Mouse (Mus musculus): ENCODE data around the gene Iffo1. TPM values are rescaled to one million over a fixed set of nuclear protein-coding genes. Genes with fewer than 3 reads are reported as not detected.

The Iffo1 gene
- polyA plus RNA-seq, 1 experiment, result 97.6 TPM

DNA sequence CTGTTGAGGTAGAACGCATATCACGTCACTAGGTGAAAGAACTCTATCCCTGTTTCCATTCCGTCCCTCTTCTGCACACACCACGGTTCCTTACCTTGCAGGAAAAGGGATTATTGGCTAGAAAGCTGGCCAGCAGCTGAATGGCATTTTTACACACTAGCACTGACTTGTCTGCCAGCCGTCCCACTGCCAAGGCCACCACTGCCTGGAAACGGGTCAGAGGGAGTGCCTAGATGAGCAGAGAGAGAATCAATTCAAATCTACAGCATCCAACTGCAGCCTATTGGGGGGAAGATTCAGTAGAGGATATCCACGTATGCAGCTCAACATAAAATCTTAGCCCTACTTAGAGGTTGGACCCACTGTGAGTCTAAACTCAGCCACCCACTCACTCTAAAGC is 34.6 kb downstream of the Iffo1 start:
- H3K4me3 ChIP-seq (ENCODE audit: insufficient read depth, low read length), result no peak overlapping the region
- H3K4me1 ChIP-seq (ENCODE audit: control insufficient read depth, insufficient read depth, low read length), result peaks cover 2% of the 10 kb centered on the region; the same call in 1 of the 2 replicates
- no peak for TF ChIP-seq CTCF (IDR thresholded peaks at IDR 0.05; ENCODE audit: extremely low read depth, insufficient read depth, low read length)
- no peak overlapping the region for H3K27ac ChIP-seq (ENCODE audit: insufficient read depth, low read length)

GRCm38 (mm10) chr6:125182133-125182532 is 37.1 kb downstream of the Iffo1 start:
- TF ChIP-seq POLR2A (IDR thresholded peaks at IDR 0.05; ENCODE audit: extremely low read depth, insufficient read depth, low read length) (no peak), CTCF (IDR thresholded peaks at IDR 0.05; ENCODE audit: extremely low read depth, insufficient read depth, low read length) (no peak)
- H3K27ac ChIP-seq (ENCODE audit: insufficient read depth, low read length), result 0 out of 2 replicates have a peak overlapping the region, but pooled peaks have one; percentile 65
- H3K4me3 ChIP-seq (ENCODE audit: insufficient read depth, low read length), result no peak overlapping the region
- H3K4me1 ChIP-seq (ENCODE audit: control insufficient read depth, insufficient read depth, low read length), result peaks cover 2% of the 10 kb centered on the region; the same call in 1 of the 2 replicates

DNA sequence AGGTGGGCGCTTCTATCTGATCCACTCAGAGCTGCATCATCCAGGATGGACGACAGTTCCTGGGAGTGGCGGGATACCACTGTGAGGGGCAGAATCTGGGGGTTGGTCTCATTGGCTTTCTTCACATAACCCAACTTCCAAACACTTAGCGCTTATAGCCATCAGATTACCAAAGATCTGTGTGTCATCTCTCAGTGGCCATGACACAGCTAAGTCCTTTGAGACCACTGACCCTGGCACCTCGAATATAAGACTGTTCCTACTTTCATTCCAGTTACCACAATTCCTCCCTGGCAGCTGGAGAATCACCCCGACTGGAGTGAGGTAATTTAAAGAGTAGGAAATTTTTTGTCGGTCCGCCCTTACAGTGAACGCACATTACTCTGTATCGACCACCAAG is 41.2 kb downstream of the Iffo1 start:
- no peak overlapping the region for H3K4me3 ChIP-seq (ENCODE audit: insufficient read depth, low read length)
- H3K4me1 ChIP-seq (ENCODE audit: control insufficient read depth, insufficient read depth, low read length), result peaks cover 4% of the 10 kb centered on the region
- TF ChIP-seq CTCF (IDR thresholded peaks at IDR 0.05; ENCODE audit: extremely low read depth, insufficient read depth, low read length), result no peak
- TF ChIP-seq POLR2A (IDR thresholded peaks at IDR 0.05; ENCODE audit: extremely low read depth, insufficient read depth, low read length), result no peak
- H3K27ac ChIP-seq (ENCODE audit: insufficient read depth, low read length), result no peak overlapping the region

GRCm38 (mm10) chr6:125190816-125191215 is 45.8 kb downstream of the Iffo1 start:
- no peak overlapping the region for H3K27ac ChIP-seq (ENCODE audit: insufficient read depth, low read length)
- peak overlapping the region; percentile 91 for H3K4me3 ChIP-seq (ENCODE audit: insufficient read depth, low read length)
- H3K4me1 ChIP-seq (ENCODE audit: control insufficient read depth, insufficient read depth, low read length), result peaks cover 4% of the 10 kb centered on the region
- TF ChIP-seq CTCF (IDR thresholded peaks at IDR 0.05; ENCODE audit: extremely low read depth, insufficient read depth, low read length) (no peak), POLR2A (IDR thresholded peaks at IDR 0.05; ENCODE audit: extremely low read depth, insufficient read depth, low read length) (no peak)

DNA sequence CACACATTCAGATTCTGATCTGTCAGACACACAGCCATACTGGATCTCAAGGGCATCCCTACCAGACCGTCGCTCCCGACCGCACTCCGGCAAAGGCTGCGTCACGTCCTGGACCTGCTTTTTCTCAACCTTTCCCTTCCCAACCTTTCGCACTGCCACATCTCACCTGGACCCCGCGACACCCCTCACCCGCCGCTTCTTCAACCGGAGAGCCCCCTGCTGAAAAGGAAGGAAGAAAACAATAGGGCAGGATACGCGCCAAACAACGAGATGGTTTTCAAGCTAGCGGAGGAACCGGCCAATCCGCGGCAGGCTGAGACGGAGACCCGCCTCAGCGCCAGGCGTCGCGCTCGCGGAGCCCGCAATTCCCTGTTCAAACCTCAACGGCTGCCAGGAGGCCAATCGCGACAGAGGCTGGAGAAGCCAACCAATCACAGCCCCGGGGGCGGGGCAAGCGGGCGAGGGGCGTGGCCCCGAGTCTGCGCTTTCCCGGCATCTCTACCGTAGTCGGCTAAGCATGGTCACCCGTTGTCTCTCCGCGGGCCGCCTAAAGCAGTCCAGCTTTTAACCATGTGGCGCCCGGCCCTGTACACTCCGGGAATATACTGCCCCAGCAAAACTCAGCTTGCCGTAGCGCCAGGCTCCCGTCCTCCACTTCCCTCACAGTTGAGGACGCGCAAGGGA is 46.4 kb downstream of the Iffo1 start, which contains the start of the genes Ncapd2 and Mrpl51:
Gene Ncapd2 (minus strand): TSS at position 370 of the 684 bp plus-strand sequence.
Gene Mrpl51 (plus strand): TSS at position 470 of the 684 bp plus-strand sequence.
- TF ChIP-seq POLR2A (IDR thresholded peaks at IDR 0.05; ENCODE audit: extremely low read depth, insufficient read depth, low read length) (peak; percentile 44; the same call in 1 of the 2 replicates), CTCF (IDR thresholded peaks at IDR 0.05; ENCODE audit: extremely low read depth, insufficient read depth, low read length) (no peak)
- Histone ChIP-seq H3K4me3 (ENCODE audit: insufficient read depth, low read length) (peak within 1 kb of the TSS; percentile 91), H3K27ac (ENCODE audit: insufficient read depth, low read length) (peak within 1 kb of the TSS; percentile 96), H3K4me1 (ENCODE audit: control insufficient read depth, insufficient read depth, low read length) (peaks cover 4% of the 10 kb centered on the region)

DNA sequence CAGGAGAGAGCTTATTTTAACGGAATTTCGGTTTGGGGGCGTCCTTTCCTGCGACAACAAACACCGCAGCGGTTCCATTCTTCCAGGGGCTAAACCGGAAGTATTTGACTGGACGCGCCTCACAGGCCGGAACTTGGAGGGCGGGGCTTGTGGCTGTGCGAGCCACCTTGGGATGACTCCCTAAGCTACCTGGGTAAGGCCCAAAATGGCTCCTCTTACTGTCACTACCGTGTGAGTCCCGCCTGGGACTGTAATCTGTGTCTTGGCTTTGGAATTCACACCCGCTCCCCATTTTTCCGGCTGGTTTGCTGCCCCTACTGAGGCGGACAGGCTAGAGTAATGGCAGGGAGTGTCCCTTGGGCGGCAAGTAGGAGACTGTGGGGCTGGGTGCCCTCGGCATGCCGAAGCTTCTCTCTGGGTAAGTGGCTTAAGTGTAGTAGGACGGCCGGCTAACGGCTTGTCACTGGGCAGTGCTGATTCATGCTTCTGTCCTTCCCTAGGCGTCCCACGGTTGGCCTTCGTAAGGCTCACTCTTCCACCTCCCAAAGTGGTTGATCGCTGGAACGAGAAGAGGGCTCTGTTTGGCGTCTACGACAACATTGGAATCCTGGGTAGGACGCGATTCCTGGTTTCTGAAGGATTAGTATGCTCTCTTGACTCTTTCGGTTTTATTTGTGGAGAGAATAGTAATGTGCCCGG is 47.1 kb downstream of the Iffo1 start:
- peak overlapping the region; percentile 91 for H3K4me3 ChIP-seq (ENCODE audit: insufficient read depth, low read length)
- H3K27ac ChIP-seq (ENCODE audit: insufficient read depth, low read length), result peak overlapping the region; percentile 96
- H3K4me1 ChIP-seq (ENCODE audit: control insufficient read depth, insufficient read depth, low read length), result peaks cover 4% of the 10 kb centered on the region
- TF ChIP-seq POLR2A (IDR thresholded peaks at IDR 0.05; ENCODE audit: extremely low read depth, insufficient read depth, low read length) (peak; percentile 44; the same call in 1 of the 2 replicates), CTCF (IDR thresholded peaks at IDR 0.05; ENCODE audit: extremely low read depth, insufficient read depth, low read length) (no peak)

- no peak for TF ChIP-seq POLR2A (IDR thresholded peaks at IDR 0.05; ENCODE audit: extremely low read depth, insufficient read depth, low read length)
- TF ChIP-seq CTCF (IDR thresholded peaks at IDR 0.05; ENCODE audit: extremely low read depth, insufficient read depth, low read length), result no peak
- Histone ChIP-seq H3K4me3 (ENCODE audit: insufficient read depth, low read length) (peak overlapping the region; percentile 91), H3K4me1 (ENCODE audit: control insufficient read depth, insufficient read depth, low read length) (peaks cover 4% of the 10 kb centered on the region), H3K27ac (ENCODE audit: insufficient read depth, low read length) (no peak overlapping the region)
These were observed 47.8 kb downstream of the Iffo1 start for GRCm38 (mm10) chr6:125192841-125193240.

- Histone ChIP-seq H3K4me3 (ENCODE audit: insufficient read depth, low read length) (no peak overlapping the region; the same call in 1 of the 2 replicates), H3K4me1 (ENCODE audit: control insufficient read depth, insufficient read depth, low read length) (peaks cover 4% of the 10 kb centered on the region), H3K27ac (ENCODE audit: insufficient read depth, low read length) (no peak overlapping the region)
- TF ChIP-seq CTCF (IDR thresholded peaks at IDR 0.05; ENCODE audit: extremely low read depth, insufficient read depth, low read length) (no peak), POLR2A (IDR thresholded peaks at IDR 0.05; ENCODE audit: extremely low read depth, insufficient read depth, low read length) (no peak)
These were observed 48.3 kb downstream of the Iffo1 start for GRCm38 (mm10) chr6:125193390-125193789.

DNA sequence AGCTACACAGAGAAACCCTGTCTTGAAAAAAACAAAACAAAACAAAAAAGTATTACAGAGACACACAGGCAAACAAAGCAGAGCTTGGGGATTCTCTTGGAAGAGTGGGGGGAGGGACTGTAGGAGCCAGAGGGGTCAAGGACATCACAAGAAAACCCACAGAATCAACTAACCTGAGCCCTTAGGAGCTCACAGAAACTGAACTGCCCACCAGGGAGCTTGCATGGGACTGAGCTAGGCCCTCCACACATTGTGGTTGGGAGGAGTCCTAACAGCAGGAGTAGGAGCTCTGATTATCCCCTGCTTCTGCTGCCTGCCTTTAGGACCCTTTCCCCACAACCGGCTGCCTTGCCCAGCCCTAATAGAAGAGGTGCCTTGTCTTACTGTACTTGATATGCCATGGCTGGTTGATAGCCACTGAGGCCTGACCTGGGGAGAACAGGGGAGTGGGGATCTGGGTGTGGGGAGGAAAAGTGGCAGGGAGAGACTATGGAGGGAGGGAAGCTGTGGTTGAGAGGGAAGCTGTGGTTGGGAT is 50.6 kb downstream of the Iffo1 start:
- H3K4me3 ChIP-seq (ENCODE audit: insufficient read depth, low read length), result no peak overlapping the region
- H3K4me1 ChIP-seq (ENCODE audit: control insufficient read depth, insufficient read depth, low read length), result peaks cover 4% of the 10 kb centered on the region
- H3K27ac ChIP-seq (ENCODE audit: insufficient read depth, low read length), result 0 out of 2 replicates have a peak overlapping the region, but pooled peaks have one; percentile 67
- no peak for TF ChIP-seq CTCF (IDR thresholded peaks at IDR 0.05; ENCODE audit: extremely low read depth, insufficient read depth, low read length)
- TF ChIP-seq POLR2A (IDR thresholded peaks at IDR 0.05; ENCODE audit: extremely low read depth, insufficient read depth, low read length), result no peak
